Mouse (Mus musculus) granulocyte monocyte progenitor cell, adult 5-6 weeks (primary cell): ENCODE results near the gene Ipo5. TPM values are rescaled to one million over a fixed set of nuclear protein-coding genes. Genes with fewer than 3 reads are reported as not detected.

Source experiments
- ATAC-seq: replicated peaks from 2 replicates; pipeline ENCODE4 v1.8.0; 2016; ENCODE audit warnings: mild to moderate bottlenecking, moderate TSS enrichment, inconsistent platforms; ENCODE audit not compliant: poor library complexity, severe bottlenecking
- total RNA-seq, 2 experiments: library from RNA; stranded (forward) in 1 of 2; stranded (reverse) in 1 of 2; fragments of 200-712, 200-1000 nt in 1 of 2; fragments of >200 nt in 1 of 2; fragmentation: Nextera tagmentation in 1 of 2; gene quantifications; 2 replicates each; pipeline ENCODE4 v1.2.3; 2014 to 2017

The Ipo5 gene
- total RNA-seq, 2 experiments from 2014 or later = 120 to 203 TPM

DNA sequence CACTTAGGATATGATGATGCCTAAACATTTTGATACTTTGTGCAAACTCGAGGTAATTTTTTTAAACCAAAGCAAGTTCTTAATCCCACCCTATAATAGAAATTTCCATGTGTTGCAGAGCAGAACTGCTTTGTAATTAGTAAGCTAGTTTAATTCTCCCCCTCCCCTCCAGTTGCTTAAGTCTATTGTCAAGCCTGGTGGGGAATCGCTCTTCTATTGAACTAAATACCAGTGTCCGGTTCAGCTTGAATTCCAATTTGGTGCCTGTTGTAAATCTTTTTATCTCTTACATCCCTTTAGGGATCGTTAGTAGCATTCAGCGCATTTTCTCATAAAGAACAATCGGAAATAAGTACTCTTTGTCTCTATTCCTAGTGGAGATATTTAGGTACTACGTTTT, 1.9 kb downstream of the Ipo5 start:
- ATAC-seq = no peak

DNA sequence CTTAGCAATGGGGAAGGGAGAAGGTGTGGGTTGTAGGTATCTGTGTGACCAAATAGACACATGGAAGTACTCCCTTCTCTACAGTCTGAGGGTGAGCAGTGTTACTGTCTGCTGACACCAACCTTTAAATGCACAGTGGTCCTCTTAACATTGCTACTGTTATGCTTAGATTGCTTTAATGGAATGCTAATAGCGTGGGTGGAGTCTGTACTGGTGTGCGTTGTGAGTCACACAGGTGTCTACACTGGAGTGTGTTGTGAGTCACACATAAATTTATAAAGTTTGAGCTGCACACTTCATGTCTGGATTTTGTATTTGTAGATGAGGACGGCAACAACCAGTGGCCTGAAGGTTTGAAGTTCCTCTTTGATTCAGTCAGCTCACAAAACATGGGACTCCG, 10.8 kb downstream of the Ipo5 start:
- ATAC-seq = no peak

DNA sequence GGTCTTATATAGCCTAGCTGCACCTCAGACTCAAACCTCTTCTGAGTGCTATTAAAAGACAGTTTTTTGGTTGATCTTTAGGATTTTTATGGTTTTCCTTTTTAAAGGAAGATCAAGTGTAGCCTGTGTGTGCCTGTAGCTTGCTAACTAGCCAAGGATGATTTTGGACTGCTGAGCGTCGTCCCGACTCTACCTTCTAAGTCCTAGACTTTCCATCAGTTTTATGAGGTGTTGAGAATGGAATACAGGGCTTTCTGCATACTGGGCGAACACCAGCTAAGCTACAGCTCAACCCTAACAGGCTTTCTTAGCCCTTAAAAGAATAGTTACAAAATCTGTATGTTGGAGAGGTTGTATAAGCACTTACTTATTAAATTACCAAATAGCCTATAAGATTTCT, 13.0 kb downstream of the Ipo5 start:
- ATAC-seq = no peak

DNA sequence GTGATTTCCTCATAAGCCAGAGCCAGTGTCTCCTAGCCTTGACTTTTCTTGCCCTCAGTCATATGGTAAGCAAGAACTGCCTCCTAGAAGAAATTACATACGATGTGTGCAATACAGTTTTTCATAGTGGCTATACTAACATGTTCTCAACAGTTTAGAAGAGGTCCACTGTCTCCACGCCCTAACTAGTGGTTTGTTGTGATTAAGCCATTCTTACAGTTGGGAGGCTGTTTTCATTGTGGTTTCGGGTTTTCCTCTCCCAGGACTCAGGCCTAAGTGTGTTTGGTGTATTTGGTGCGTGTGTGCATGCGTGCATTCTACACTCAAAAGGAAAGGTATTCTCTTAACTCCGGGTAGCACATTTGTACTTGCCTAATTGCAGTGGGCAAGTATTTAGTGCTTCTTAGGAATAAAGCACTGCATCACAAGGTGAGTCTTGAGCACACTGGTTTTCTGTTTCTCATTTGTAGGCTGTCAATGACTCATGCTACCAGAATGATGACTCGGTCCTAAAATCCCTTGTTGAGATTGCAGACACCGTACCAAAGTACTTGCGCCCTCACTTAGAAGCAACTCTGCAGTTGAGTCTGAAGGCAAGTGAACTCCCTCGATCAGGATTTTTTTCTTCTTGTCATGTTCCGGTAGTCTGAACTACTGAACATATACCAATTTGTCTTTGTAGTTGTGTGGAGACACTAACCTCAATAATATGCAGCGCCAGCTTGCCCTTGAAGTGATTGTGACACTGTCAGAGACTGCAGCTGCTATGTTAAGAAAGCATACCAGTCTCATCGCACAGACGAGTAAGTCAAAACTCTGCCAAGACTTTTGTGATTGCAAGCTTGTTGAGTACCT, 14.9 kb downstream of the Ipo5 start:
- ATAC-seq = no peak

DNA sequence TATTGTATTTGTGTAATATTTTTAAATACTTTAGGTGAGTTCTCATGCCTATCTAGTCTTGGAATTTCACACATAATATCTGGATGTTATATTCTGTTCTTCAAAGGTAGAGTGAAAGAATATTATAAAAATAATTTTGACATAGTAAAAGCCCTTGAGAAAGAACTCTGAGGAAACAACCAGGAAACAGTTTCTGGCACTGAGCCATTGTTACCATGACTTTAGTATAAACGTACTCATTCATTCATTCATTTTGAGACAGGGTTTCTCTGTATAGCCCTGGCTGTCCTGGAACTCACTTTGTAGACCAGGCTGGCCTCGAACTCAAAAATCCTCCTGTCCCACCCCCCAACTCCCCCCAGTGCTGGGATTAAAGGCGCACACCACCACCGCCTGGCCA, 20.2 kb downstream of the Ipo5 start:
- ATAC-seq = no peak

DNA sequence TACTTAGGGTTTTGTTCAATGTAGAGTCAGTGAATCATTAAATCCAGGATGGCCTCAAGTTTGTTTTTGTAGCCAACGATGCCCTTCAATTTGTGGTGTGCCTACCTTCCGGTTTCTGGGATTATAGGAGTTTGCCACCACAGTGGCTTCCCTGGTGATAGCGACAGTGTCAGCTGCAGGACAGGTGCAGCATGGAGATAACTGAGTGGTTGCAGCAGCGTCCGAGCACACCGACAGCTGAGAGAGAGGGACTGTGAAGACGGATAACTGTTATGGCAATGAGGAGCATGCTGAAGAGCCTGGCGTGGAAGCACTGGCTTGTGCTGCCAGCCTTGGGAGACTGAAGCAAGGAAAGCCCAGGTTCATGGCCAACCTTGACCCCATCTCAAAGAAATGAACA, 22.6 kb downstream of the Ipo5 start:
- no peak for ATAC-seq

DNA sequence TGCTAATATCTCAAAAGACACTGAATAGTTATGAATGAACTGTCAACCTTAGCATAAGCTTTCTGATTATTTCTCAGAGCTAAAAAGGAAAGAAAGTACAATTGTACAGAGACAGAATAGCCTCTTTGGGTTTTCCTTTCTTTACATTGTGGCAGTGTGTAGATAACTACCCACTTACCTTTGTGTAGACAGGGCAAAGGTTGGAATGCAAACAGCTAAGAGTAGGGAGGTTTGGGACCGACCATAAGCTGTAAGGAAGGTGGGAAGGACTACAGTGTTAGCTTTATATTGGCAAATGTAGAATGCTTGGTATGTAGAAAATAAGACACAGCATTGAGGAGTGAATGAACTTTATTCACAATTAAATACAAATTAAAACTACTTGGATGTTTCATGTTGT, 26.1 kb downstream of the Ipo5 start:
- no peak for ATAC-seq

DNA sequence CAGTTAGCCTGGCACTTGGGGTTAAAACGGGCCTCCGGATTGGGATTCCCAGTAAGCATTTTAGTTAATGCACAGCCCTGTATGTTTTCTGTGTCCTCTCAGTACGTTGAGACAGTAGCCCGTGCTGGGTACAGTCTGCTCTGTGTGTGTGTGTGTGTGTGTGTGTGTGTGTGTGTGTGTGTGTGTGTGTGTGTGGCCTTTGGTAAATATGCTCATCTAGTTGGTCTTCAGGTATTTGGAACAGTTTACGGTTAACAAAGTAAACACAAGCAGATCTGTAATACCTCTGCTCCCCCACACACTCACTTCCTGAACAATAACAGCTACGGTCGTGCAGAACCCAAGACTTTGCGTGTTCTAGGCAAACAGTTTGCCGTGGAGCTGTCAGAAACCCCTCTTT, 31.8 kb downstream of the Ipo5 start:
- ATAC-seq = no peak

DNA sequence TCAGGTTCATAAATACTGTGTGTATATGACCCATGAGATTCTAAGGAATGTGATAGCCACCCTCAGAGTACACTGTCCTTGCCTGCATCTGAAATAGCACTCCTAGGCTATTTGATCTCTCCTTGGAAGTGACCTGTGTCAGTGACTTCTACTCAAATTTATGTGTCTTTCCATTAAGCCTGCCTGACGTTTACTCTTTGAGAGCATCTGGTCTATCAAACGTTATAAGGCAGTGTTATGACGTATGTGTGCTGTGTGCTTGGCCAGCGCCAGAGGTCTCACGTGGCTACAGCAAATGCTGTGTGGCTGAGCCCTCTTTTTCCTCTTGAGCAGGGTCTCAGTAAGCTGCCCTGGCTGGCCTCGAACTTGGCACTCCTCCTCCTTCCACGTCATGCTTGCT, 34.1 kb downstream of the Ipo5 start:
- ATAC-seq = no peak

DNA sequence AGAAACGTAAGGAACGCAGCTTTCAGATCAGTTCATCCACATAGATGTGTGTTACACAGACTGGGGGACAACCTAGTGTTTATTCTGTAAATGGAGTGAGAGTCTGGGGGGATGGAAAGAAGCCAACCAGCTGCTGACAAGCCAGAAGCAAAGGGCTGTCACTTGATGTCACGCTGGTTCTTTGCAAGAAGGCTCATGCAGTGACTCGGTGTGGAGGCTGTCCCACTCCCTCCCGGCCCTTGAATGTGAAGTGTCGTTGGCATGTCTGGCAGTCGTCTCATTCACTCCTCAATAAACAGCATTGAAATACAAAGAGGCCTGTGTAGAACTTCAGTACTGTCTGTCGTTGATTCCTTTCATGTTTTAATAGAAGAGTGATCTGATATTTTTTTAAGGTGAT, 36.1 kb downstream of the Ipo5 start:
- no peak for ATAC-seq

DNA sequence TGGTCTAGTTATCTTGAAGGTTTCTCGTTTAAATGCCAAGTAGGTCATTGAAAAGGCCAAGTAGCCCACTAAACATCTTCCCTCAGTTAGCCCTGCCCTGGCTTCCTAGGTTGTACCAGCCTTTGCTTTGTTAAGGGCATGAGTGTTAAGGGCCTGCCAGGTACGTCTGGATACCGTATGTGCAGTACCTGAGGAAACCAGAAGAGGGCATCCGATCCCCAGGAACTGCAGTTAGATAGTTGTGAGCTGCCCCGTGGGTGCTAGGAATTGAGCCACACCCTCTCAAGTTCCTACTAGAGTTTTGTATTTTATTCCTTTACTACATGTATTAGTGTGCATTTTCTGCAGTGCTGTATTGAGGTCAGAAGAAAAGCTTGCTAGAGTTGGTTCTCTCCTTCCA, 38.0 kb downstream of the Ipo5 start:
- ATAC-seq = peak; percentile 57

DNA sequence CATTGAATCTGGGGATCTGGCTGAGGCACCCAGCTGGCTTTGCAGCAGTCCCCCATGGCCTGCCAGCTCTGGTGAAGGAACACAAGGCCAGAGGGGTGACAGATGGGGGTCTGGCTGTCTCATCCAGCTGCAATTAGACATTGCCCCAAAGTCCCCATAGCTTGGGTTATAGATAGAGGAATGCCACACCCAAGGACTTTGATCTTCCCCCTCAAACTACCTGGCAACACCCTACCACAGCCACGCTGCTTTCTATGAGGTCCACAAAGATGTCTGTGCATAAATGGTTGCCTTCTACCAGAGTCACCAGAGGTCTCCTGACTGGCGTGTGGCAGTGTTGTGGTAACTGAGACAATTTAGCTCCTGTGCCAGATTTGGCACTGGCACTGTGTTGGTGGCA, 39.0 kb downstream of the Ipo5 start:
- no peak for ATAC-seq

DNA sequence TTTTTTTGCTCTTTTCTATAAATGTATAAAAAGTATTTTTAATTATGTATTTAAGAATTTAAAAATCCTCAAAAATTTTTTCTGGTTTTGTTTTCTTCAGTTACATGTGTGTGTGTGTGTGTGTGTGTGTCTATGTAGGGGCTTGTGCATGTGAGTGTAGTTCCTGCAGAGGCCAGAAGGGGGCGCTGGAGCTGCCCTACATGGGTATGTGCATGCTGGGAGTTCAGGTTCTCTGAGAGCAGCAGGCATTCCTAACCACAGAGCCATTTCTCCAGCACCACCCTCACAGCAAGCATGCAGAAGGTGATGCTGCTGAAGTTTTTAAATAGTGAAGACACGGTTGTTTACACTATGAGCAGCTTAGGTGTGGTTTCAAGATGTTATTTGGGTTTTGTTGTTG, 41.4 kb downstream of the Ipo5 start:
- ATAC-seq = peak; percentile 33; the same call in 1 of the 2 replicates

DNA sequence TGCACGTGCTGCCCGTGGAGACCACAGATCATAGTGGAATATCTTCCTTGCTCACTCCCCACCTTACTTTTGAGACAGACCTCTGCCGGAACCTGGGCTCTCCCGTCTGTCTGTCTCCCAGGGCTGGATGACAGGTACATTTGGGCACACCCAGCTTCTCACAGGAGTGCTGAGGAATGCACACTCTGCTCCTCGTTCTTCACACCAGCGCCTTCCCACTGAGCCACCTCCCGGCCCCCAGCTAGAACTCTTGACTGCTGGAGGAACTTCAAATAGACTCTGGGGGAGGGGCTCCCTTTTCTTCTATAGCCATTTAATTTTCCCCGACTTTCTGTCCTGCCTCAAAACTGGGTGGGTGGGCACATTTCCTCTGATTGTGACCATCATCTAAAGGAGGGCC, 49.5 kb downstream of the Ipo5 start:
- no peak for ATAC-seq

DNA sequence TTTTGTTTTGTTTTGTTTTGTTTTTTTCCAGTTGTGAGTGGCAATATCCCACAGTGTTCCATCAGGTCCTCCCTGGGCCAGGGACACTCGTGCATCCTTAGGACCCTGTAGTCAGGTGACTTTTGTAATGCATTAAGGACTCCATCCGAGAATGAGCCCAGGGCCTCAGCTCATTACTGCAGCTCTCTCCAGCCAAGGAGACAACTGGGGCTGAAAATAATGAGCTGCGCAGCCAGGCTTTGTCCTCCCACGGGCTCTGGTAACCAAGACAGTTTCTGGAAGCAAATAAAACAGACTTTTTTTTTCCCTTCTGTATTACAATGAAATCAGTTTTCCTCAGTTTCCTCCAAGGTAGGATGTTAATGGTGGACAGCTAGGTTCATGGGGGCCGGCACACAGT, 50.0 kb downstream of the Ipo5 start:
- no peak for ATAC-seq

DNA sequence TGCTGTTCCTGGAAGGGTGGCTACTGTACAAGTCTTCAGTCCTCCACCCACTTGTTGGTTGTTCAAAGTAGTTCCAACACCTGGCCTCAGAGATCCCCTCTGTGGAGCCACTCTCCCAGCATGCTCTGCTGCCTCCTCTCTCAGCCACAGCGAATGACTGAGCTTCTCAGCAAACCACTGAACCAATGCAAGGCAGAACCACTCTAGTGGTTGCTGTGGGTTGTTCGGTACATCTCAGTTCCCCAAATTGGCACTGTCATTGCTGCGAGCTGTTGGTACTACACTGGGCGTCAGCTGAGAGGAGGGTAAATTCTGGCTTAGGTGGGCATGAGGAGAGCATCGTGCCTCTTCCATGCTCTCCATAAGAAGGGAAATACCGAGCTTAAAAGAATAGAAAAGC, 56.0 kb downstream of the Ipo5 start:
- ATAC-seq = peak; percentile 83

DNA sequence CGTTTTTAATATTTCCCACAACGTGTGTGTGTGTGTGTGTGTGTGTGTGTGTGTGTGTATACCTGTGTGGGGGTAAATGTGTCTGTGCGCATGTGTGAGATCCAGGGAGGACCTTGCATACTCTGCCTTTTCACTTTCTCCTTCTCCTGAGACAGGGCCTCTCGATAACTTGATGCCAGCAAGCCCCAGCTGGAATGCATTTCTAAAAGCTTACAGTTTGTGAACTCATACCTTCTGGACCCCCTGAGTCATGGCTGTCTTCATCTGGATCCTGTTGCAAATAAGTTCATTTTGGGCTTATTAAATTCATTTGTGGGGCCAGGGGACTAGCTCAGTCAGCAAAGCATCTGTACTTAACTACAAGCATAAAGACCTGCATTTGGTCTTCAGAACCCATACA, 57.7 kb downstream of the Ipo5 start:
- ATAC-seq = no peak

DNA sequence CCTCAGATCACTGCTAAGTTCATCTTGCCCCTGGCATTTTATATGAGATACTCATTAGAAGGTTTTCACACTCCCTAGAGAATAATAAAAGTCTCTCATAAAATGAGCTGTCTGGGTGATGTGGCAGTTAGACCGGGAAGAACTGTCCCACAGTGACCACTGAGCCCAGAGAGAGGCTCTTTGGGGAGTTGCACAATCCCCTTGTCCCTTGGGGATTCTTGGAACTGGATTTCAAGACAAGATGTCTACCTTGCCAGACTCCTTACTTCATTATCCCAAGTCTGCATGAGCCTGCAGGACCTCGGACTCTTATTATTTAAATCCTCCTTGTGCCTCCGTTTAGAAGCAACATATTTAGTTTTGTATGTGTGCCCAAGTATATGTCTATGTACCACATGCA, 58.6 kb downstream of the Ipo5 start:
- ATAC-seq = no peak

DNA sequence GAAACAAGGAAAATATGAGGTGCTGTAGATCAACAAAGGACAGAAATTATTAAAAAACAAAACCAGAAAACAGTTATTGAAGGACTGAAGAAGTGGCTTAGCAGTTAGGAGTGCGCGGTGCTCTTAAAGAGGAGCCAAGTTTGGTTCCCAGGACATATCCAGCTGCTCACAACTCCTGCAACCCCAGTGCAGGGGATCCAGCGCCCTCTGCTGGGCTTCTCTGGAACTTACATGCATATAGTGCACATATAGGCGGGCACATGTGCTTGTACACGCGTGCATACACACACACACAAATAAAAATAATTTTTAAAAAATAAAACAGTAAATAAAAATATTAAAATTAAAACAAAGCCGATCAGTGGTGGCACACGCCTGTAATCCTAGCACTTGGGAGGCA, 59.6 kb downstream of the Ipo5 start:
- ATAC-seq = no peak

DNA sequence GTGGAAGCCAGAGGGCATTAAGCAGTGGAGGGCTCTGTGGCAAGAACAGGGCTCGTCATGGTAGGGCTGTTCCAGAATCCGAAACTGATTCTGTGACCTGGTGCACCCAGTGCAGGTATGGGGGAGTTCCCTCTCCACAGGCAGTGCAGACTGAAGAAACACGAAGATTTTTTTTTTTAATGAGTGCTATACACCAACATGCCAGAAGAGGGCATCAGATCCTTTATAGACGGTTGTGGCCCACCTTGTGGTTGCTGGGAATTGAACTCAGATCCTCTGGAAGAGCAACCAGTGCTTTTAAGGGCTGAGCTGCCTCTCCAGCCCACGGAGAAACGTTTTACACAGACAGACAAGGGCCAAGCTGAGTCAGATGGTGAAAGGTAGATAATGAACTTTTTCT, 60.3 kb downstream of the Ipo5 start:
- 0 out of 2 replicates have a peak, but pooled peaks have one; percentile 37 for ATAC-seq

DNA sequence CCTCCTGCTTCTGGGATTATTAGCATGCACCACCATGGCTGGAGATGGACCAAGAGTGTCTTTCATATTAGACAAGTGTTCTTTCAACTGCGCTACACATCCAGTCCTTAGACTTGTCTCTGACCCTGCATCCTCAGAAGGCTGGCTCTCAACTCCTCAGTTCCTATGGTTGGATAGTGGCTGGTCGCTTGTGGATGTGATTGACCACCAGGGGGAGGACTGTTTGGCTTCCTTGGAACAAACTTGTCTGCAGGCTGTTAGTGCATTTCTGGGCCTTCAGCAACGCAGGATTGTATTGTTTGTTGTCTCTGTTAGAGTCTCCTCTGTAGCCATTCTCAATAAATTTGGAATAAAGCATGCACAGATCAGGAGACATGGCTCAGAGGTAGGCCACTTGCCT, 68.5 kb downstream of the Ipo5 start:
- no peak for ATAC-seq

DNA sequence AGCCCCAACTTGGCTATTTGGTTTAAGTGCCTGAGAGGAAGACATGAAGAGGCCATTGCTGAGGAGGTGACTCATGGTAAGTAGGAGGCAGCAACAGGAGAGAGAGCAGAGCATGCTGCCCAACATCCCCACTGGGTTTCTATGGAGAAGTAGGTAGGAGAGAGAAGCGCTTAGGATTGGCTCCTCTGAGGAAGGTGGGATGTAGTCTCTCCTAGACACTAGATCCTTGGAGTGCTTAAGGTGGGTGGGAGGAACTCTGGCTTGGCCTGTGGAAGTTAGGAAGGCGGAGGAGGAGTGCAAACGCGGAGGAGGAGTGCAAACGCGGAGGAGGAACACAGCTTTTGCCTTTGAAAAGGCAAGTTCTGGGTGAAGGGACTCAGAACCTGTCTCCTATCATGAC, 78.1 kb downstream of the Ipo5 start:
- ATAC-seq = no peak
